Mouse (Mus musculus) CD4-positive, CD25-positive, alpha-beta regulatory T cell, adult 9 weeks (primary cell): ENCODE results near the gene Rps3a1. TPM values are rescaled to one million over a fixed set of nuclear protein-coding genes. Genes with fewer than 3 reads are reported as not detected.

Experiments
- polyA plus RNA-seq: library from polyadenylated mRNA; unstranded; fragments of 100-300 nt; shearing (Covaris generic); gene quantifications from one replicate; pipeline ENCODE4 v1.2.1, GENCODE M21; 2017

Gene Rps3a1
- 2,350 TPM for polyA plus RNA-seq

DNA sequence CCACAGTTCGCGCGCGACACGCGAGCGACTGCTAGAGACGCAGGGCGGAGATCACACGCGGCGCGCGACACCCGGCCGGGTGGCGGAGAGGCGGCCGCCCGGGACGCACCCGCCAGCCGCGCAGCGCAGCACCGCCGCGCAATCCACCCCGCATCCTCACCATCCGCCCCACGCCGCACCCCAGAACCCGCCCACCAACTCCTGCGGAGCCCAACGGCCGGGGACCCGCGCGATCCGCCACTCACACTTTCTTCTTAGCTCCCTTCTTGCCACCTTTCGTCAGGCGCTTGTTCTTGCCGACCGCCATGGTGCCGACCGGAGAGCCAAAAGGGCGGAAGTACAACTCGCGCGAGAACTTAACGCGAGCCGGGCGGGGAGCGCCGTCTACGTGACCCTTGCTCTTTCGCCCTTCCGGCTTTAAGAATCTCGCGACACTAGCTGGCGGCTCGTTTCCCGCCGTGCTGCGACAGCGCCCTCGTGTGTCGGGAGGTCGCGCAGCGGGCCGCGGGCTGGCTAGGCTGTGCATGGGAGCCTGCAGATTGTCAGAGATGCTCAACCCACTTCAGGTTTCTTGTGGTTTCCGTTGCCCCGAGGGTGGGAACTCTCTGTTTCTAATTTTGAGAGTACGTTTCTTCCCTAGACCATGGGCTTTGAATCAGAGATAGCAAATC, at the start of gene Rps3a1:
Rps3a1 (minus strand) TSS at position 440 of the 671 bp plus-strand sequence.

Other genes starting within 250 kb of the Rps3a1 start
- gene Sh3d19, start 171.6 kb downstream of the Rps3a1 start, polyA plus RNA-seq, result 4.1 TPM
- gene Prss48, start 140.2 kb downstream of the Rps3a1 start, polyA plus RNA-seq, result not detected
- 24.7 TPM for gene Lrba, start 82.0 kb upstream of the Rps3a1 start, polyA plus RNA-seq